10 mouse cellular contexts compared by ENCODE assay signal in the genomic region with DNA sequence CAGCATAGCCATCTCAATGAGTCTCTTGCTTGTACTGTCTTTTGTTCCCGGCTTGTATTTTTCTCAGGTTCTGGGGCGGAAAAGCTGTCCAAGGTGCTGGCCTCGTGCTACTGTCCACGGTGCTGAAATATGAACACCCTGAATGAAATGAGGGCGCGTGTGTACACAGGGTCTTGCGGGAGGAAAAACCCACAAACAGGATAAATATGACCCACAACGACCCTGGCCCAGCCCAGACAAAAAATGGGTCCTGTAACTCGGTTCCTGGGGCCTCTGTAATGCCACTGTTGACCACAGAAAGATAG. TPM values are rescaled to one million over a fixed set of nuclear protein-coding genes. Genes with fewer than 3 reads are reported as not detected.
DNase-seq lines count a peak whose midpoint lies in the region; ATAC-seq lines count a peak whose summit lies in the region.
"Had no signal": no experiment of that assay in that cellular context is flagged by ENCODE, and none has a peak within 500 bp of the region (broad histone marks: within the 10 kb centered on the region; RNA-seq: fewer than 3 reads in every experiment).

No protein-coding gene starts in this region.

- ATAC-seq in kidney, embryonic 15.5 days (replicated peaks; ENCODE audit: low FRiP score) = no peak
- ATAC-seq in intestine, embryonic 15.5 days = peak; percentile 24; the same call in 1 of the 2 replicates
- ATAC-seq in midbrain, embryonic 14.5 days (ENCODE audit: low FRiP score, low TSS enrichment) = no peak

- H3K4me3 ChIP-seq in kidney, embryonic 15.5 days (replicated peaks) = no peak overlapping the region
- no peak overlapping the region for H3K4me3 ChIP-seq in intestine, embryonic 15.5 days (replicated peaks)
- peak overlapping the region; percentile 63 for H3K4me3 ChIP-seq in midbrain, embryonic 14.5 days (replicated peaks; ENCODE audit: low read depth, low read length)

- no peaks in the 10 kb centered on the region for H3K9me3 ChIP-seq in kidney, embryonic 15.5 days (replicated peaks)
- H3K9me3 ChIP-seq in intestine, embryonic 15.5 days = no peaks in the 10 kb centered on the region
- H3K9me3 ChIP-seq in midbrain, embryonic 14.5 days (ENCODE audit: control insufficient read depth, low read length) = no peaks in the 10 kb centered on the region

- peak; percentile 63 for DNase-seq in kidney, adult 18-20 months
- DNase-seq in adrenal gland, postnatal 14 days = peak; percentile 62
- no peak for DNase-seq in midbrain, embryonic 14.5 days
- DNase-seq in layer of hippocampus, postnatal 10 days (ENCODE audit: low spot score in 2 of 2) = no peak
- DNase-seq in cerebellum, adult 11 months = no peak
- no peak for DNase-seq in right cerebral cortex, adult 18-20 months

- H3K9ac ChIP-seq in kidney, embryonic 15.5 days = no peak overlapping the region
- no peak overlapping the region for H3K9ac ChIP-seq in intestine, embryonic 15.5 days
- 0 out of 2 replicates have a peak overlapping the region, but pooled peaks have one; percentile 87 for H3K9ac ChIP-seq in midbrain, embryonic 14.5 days (replicated peaks; ENCODE audit: low read length)

- peaks cover 88% of the 10 kb centered on the region for H3K27me3 ChIP-seq in kidney, embryonic 15.5 days
- H3K27me3 ChIP-seq in intestine, embryonic 15.5 days (replicated peaks) = peaks cover 61% of the 10 kb centered on the region
- H3K27me3 ChIP-seq in midbrain, embryonic 14.5 days (ENCODE audit: control insufficient read depth, insufficient read depth, low read length) = peaks cover 36% of the 10 kb centered on the region

- peaks cover 20% of the 10 kb centered on the region for H3K4me1 ChIP-seq in kidney, embryonic 15.5 days
- H3K4me1 ChIP-seq in intestine, embryonic 15.5 days (replicated peaks) = peaks cover 21% of the 10 kb centered on the region
- H3K4me1 ChIP-seq in midbrain, embryonic 14.5 days (ENCODE audit: control insufficient read depth, insufficient read depth, low read length) = peaks cover 30% of the 10 kb centered on the region

- H3K4me2 ChIP-seq in kidney, embryonic 15.5 days = no peak overlapping the region
- H3K4me2 ChIP-seq in intestine, embryonic 15.5 days (replicated peaks) = no peak overlapping the region
- H3K4me2 ChIP-seq in midbrain, embryonic 14.5 days (ENCODE audit: low read length) = peak overlapping the region; percentile 88

- H3K27ac ChIP-seq in kidney, embryonic 15.5 days = no peak overlapping the region
- H3K27ac ChIP-seq in intestine, embryonic 15.5 days = no peak overlapping the region
- no peak overlapping the region for H3K27ac ChIP-seq in midbrain, embryonic 14.5 days (replicated peaks; ENCODE audit: low read depth, low read length)
- H3K27ac ChIP-seq: macrophage had no signal

- H3K36me3 ChIP-seq in kidney, embryonic 15.5 days = no peaks in the 10 kb centered on the region
- no peaks in the 10 kb centered on the region for H3K36me3 ChIP-seq in intestine, embryonic 15.5 days
- no peaks in the 10 kb centered on the region for H3K36me3 ChIP-seq in midbrain, embryonic 14.5 days (ENCODE audit: control insufficient read depth, insufficient read depth, low read length)

- WGBS in kidney, embryonic 15.5 days = 14% methylated on average over 9 of the region's 9 CpGs
- 16% methylated on average over 9 of the region's 9 CpGs for WGBS in intestine, embryonic 15.5 days
- WGBS in midbrain, embryonic 14.5 days = 18% methylated on average over 9 of the region's 9 CpGs

RNA-seq across cellular contexts. Expression of gene Rtbdn, which starts 0.4 kb away (rescaled TPM):
- polyA plus RNA-seq in kidney, embryonic 15.5 days (2015; fragmentation: Nextera tagmentation; extraction: Ambion mirVana) = 0.45 and 0.49 TPM in 2 replicates
- total RNA-seq in adrenal gland, postnatal 14 days (2021) = not detected in 2 replicates
- 0.31 and 0.51 TPM in 2 replicates for polyA plus RNA-seq in intestine, embryonic 15.5 days (2015; fragmentation: Nextera tagmentation; extraction: Ambion mirVana)
- 0.99 and 1.4 TPM in 2 replicates for polyA plus RNA-seq in midbrain, embryonic 14.5 days (2014; fragmentation: Nextera tagmentation; extraction: Ambion mirVana)
- total RNA-seq in layer of hippocampus, postnatal 10 days (2021) = 1 to 10 TPM; 3.1 to 3.6 TPM
- polyA plus RNA-seq: macrophage had no signal

RNA-seq across cellular contexts. Expression of gene Mast1, which starts 10.0 kb away (rescaled TPM):
- 0.40 and 0.48 TPM in 2 replicates for polyA plus RNA-seq in kidney, embryonic 15.5 days (2015; fragmentation: Nextera tagmentation; extraction: Ambion mirVana)
- 1.2 and 3.1 TPM in 2 replicates for total RNA-seq in adrenal gland, postnatal 14 days (2021)
- polyA plus RNA-seq in intestine, embryonic 15.5 days (2015; fragmentation: Nextera tagmentation; extraction: Ambion mirVana) = 1.6 TPM in 2 replicates
- polyA plus RNA-seq in midbrain, embryonic 14.5 days (2014; fragmentation: Nextera tagmentation; extraction: Ambion mirVana) = 69.5 and 69.9 TPM in 2 replicates
- 100 to 1,000 TPM; 162 to 169 TPM for total RNA-seq in layer of hippocampus, postnatal 10 days (2021)

RNA-seq across cellular contexts. Expression of gene Gm49661, which starts 22.0 kb away (rescaled TPM):
- not detected in 2 replicates for polyA plus RNA-seq in kidney, embryonic 15.5 days (2015; fragmentation: Nextera tagmentation; extraction: Ambion mirVana)
- total RNA-seq in adrenal gland, postnatal 14 days (2021) = 2.1 TPM in 1 of 2 replicates, not detected in the other
- polyA plus RNA-seq in intestine, embryonic 15.5 days (2015; fragmentation: Nextera tagmentation; extraction: Ambion mirVana) = not detected in 2 replicates
- polyA plus RNA-seq in midbrain, embryonic 14.5 days (2014; fragmentation: Nextera tagmentation; extraction: Ambion mirVana) = not detected in 2 replicates
- not detected for total RNA-seq in layer of hippocampus, postnatal 10 days (2021)
- polyA plus RNA-seq: brain, embryonic 14.5 days; macrophage had no signal

RNA-seq across cellular contexts. Expression of gene Prdx2, which starts 22.2 kb away (rescaled TPM):
- 808 and 824 TPM in 2 replicates for polyA plus RNA-seq in kidney, embryonic 15.5 days (2015; fragmentation: Nextera tagmentation; extraction: Ambion mirVana)
- 532 and 572 TPM in 2 replicates for total RNA-seq in adrenal gland, postnatal 14 days (2021)
- 581 and 615 TPM in 2 replicates for polyA plus RNA-seq in intestine, embryonic 15.5 days (2015; fragmentation: Nextera tagmentation; extraction: Ambion mirVana)
- polyA plus RNA-seq in midbrain, embryonic 14.5 days (2014; fragmentation: Nextera tagmentation; extraction: Ambion mirVana) = 1,531 and 1,588 TPM in 2 replicates
- total RNA-seq in layer of hippocampus, postnatal 10 days (2021) = 100 to 1,000 TPM; 492 to 505 TPM

RNA-seq across cellular contexts. Expression of gene Rnaseh2a, which starts 22.4 kb away (rescaled TPM):
- 125 and 129 TPM in 2 replicates for polyA plus RNA-seq in kidney, embryonic 15.5 days (2015; fragmentation: Nextera tagmentation; extraction: Ambion mirVana)
- 88.3 and 96.4 TPM in 2 replicates for total RNA-seq in adrenal gland, postnatal 14 days (2021)
- 116 and 117 TPM in 2 replicates for polyA plus RNA-seq in intestine, embryonic 15.5 days (2015; fragmentation: Nextera tagmentation; extraction: Ambion mirVana)
- polyA plus RNA-seq in midbrain, embryonic 14.5 days (2014; fragmentation: Nextera tagmentation; extraction: Ambion mirVana) = 51.7 and 54.4 TPM in 2 replicates
- 10 to 100 TPM; 36.8 to 44.3 TPM for total RNA-seq in layer of hippocampus, postnatal 10 days (2021)

Comparison
In these comparisons a context has a peak if more than half of its experiments do, and no peak if none do; other contexts are left out.
1. DNase-seq: peak in kidney, adult 18-20 months (single experiment) and adrenal gland, postnatal 14 days (single experiment); none in midbrain, embryonic 14.5 days (single experiment), layer of hippocampus, postnatal 10 days (0 of 2), cerebellum, adult 11 months (single experiment) and right cerebral cortex, adult 18-20 months (single experiment).
2. RNA of gene Mast1, which starts 10.0 kb away (polyA plus RNA-seq): 69.5 to 69.9 TPM in midbrain, embryonic 14.5 days; 1.6 TPM in intestine, embryonic 15.5 days and 0.40 to 0.48 TPM in kidney, embryonic 15.5 days; every median in the first group is over 10 times any median in the second.